Mouse (Mus musculus) limb, embryonic 10.5 days (tissue): ENCODE measurements around the gene Miga2. TPM values are rescaled to one million over a fixed set of nuclear protein-coding genes. Genes with fewer than 3 reads are reported as not detected.
A peak's percentile ranks its signal among the peaks of the same experiment; 100 is the strongest.

Experiments
- DNase-seq: peaks from one replicate; pipeline ENCODE4 v3.0.0-alpha.2; 2017; ENCODE audit warnings: low spot score
- H3K27ac ChIP-seq: fragments of 300-500 bp; sonication (generic); 2 replicates; pipeline ENCODE4 v1.5.1; 2016; ENCODE audit warnings: mild to moderate bottlenecking
- H3K27me3 ChIP-seq: fragments of 300-500 bp; sonication (generic); 2 replicates; pipeline ENCODE4 v1.6.1; 2016; ENCODE audit warnings: low read depth, mild to moderate bottlenecking; ENCODE audit not compliant: poor library complexity, severe bottlenecking
- H3K36me3 ChIP-seq: fragments of 300-500 bp; sonication (generic); 2 replicates; pipeline ENCODE4 v1.6.1; 2016; ENCODE audit warnings: mild to moderate bottlenecking, moderate library complexity
- H3K4me1 ChIP-seq: fragments of 300-500 bp; sonication (generic); 2 replicates; pipeline ENCODE4 v1.6.1; 2016
- H3K4me3 ChIP-seq: fragments of 300-500 bp; sonication (generic); 2 replicates; pipeline ENCODE4 v1.5.1; 2016; ENCODE audit warnings: mild to moderate bottlenecking, moderate library complexity
- H3K9me3 ChIP-seq: fragments of 300-500 bp; sonication (generic); replicated peaks from 2 replicates; pipeline ENCODE4 v1.6.1; 2016; ENCODE audit warnings: mild to moderate bottlenecking
- WGBS: fragments of 180-500 bp; shearing (Covaris S2); methylation state at CpG from one replicate; pipeline ENCODE4 v1.1.7; 2016; 5-methylcytosine and 5-hydroxymethylcytosine counted together
- polyA plus RNA-seq: library from polyadenylated mRNA; unstranded; fragments of >200 nt; fragmentation: Nextera tagmentation; extraction: Ambion mirVana; gene quantifications from 2 replicates; pipeline ENCODE4 v1.2.1, GENCODE M21; 2016

Miga2 gene
- 30.8 and 33.3 TPM in 2 replicates for polyA plus RNA-seq

DNA sequence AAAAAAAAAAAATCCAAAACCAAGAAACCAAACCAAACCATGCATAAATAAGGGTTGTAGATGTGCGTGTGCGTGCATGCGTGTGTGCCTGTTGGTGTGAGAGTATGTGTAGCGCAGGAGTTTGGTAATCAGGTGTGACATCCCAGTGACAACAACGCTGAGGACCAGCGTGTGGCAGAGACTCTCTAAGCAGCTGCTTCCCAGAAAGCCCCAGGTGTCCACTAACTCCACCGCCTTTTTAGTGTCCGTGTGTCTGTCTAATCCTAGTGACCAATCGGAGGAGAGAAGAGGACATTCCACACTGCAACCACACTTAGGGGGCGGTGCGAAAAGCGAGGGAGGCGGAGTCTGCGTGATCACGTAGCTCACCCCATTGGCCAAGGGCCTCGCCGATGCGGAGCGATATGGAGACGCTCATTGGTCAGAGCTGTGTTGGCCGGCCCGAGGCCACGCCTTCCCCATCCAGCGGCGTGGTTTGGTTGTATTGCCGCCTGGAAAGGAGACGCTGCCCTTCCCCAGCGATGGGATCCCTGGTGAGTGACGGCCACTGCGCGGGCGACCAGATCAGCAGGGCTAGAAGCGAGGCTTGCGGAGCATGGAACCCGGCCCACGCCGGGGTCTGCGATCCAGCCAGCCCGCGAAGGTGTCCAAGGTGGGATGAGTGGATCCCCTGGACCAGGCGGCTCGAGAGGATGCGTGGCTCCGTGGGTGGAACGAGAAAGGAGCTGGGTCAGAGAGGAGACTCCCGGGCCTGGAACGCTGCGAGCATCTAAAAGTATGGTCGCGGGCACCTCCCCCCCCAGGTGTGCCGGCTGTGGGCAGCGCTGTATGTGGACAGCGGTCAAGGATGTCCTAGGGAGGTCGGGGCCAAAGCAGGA, at the start of gene Miga2:
Gene Miga2 (plus strand): TSS at position 461 of the 878 bp plus-strand sequence.
- no peaks in the 10 kb centered on the region for H3K9me3 ChIP-seq
- H3K4me3 ChIP-seq, result peak within 1 kb of the TSS; percentile 79
- peak within 1 kb of the TSS; percentile 85 for H3K27ac ChIP-seq
- H3K27me3 ChIP-seq, result no peaks in the 10 kb centered on the region
- under 1% methylated on average over 54 of the region's 54 CpGs for WGBS
- H3K4me1 ChIP-seq, result peaks cover 22% of the 10 kb centered on the region
- H3K36me3 ChIP-seq, result peaks cover 30% of the 10 kb centered on the region
- peak; percentile 94 for DNase-seq

DNA sequence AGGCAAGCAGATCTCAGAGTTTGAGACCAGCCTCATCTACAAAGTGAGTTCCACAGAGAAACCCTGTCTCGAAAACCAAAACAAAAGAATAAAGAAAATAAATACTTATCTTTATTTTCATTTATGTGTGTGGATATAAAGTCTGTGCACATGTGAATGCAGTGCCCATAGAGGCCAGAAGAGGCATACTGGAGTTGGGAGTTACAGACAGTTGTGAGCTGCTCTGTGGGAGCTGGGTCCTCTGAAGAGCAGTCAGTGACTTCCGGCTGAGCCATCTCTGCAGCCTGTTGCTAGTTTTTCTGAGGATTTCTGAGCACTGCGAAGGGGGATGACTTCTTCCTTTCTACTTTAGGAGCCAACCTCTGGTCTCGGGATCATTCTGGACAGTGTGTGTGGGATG, 47.9 kb upstream of the Miga2 start:
- no peaks in the 10 kb centered on the region for H3K9me3 ChIP-seq
- H3K4me3 ChIP-seq, result no peak overlapping the region
- WGBS, result 93% methylated on average over 4 of the region's 4 CpGs
- no peaks in the 10 kb centered on the region for H3K27me3 ChIP-seq
- H3K27ac ChIP-seq, result no peak overlapping the region
- H3K4me1 ChIP-seq, result no peaks in the 10 kb centered on the region
- no peak for DNase-seq
- H3K36me3 ChIP-seq, result peaks cover 98% of the 10 kb centered on the region

DNA sequence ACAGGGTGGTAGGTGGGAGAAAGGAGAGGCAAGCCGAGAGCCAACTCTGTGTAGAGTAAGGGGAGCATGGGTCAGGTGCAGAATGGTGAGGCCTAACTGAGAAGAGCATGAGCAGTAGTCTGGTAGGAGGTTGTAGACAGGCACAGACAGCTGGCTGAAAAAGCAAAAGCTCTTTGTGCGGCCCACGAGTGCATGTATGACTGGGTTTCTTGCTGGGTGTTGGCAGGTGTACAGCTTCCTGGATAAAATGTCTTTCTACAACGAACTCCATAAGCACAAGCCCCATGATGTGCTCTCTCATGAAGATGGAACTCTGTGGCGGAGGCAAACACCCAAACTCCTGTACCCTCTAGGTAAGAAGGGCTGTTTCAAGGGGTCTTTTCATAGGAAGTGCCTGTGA, 47.1 kb upstream of the Miga2 start:
- 95% methylated on average over 5 of the region's 5 CpGs for WGBS
- Histone ChIP-seq H3K36me3 (peaks cover 100% of the 10 kb centered on the region), H3K27ac (no peak overlapping the region), H3K4me1 (no peaks in the 10 kb centered on the region), H3K27me3 (no peaks in the 10 kb centered on the region), H3K4me3 (no peak overlapping the region), H3K9me3 (no peaks in the 10 kb centered on the region)
- no peak for DNase-seq

DNA sequence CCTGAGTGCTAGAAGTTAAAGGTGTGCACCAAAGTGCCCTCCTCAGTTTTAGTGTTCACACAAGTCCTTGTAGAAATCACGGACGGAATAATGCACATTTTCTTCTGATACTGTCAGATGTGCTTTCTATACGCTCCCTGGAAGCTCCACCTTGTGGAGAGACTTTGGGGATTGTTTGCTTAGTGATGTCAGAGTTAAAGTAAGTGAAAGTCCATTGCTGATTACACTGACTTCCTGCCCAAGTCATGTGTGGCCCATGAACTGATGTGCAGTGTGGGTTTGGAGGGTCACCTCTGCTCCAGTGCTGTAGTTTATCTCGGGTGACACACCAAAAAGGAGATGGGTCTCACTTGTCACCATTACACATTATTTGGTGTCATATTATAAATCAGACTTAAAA, 44.8 kb upstream of the Miga2 start:
- Histone ChIP-seq H3K4me3 (no peak overlapping the region), H3K27me3 (no peaks in the 10 kb centered on the region), H3K9me3 (no peaks in the 10 kb centered on the region), H3K36me3 (peaks cover 100% of the 10 kb centered on the region), H3K4me1 (no peaks in the 10 kb centered on the region), H3K27ac (no peak overlapping the region)
- no peak for DNase-seq
- WGBS, result 92% methylated on average over 4 of the region's 4 CpGs

DNA sequence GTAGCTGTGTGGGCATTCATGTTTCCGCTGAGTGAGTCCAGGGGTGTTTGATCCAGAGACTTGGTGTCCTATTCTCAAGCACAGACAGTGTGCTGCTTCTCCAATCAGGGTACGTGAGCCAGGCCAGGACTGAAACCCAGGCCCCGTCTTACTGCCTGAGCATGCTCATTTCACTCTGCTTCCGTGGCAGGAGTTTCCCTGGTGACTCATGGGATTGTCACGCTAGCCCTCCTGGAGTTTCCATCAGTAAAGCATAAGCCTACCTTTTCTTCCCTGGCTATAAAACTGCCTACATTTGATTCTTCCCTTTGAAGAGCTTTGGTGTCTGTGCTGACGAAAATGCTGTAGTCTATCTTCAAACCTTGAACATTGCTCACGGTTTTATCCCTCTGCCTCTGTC, 40.9 kb upstream of the Miga2 start:
- no peaks in the 10 kb centered on the region for H3K27me3 ChIP-seq
- 91% methylated on average over 7 of the region's 7 CpGs for WGBS
- no peak overlapping the region for H3K4me3 ChIP-seq
- no peak for DNase-seq
- no peak overlapping the region for H3K27ac ChIP-seq
- H3K4me1 ChIP-seq, result no peaks in the 10 kb centered on the region
- no peaks in the 10 kb centered on the region for H3K9me3 ChIP-seq
- H3K36me3 ChIP-seq, result peaks cover 100% of the 10 kb centered on the region

DNA sequence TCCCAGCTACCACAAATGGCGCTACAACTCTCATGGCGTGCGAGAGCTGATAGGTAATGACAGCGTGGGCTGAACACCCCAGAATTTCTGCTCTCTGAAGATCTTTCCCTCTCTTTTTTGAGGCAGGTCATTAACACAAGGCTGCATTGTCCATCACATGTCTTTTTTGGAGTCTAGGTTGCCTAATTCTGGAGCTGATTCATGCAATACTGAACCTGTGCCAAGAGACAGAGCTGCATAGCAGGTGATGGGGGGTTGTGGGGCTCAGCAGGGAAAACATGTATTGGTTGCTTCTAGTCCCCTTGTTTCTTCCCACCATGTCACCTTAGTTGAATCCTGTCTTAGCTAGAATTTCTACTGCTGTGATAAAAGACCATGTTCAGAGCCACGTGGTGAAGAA, 38.7 kb upstream of the Miga2 start:
- WGBS, result 94% methylated on average over 5 of the region's 5 CpGs
- Histone ChIP-seq H3K4me1 (no peaks in the 10 kb centered on the region), H3K36me3 (peaks cover 100% of the 10 kb centered on the region), H3K9me3 (no peaks in the 10 kb centered on the region), H3K4me3 (no peak overlapping the region), H3K27me3 (no peaks in the 10 kb centered on the region), H3K27ac (no peak overlapping the region)
- no peak for DNase-seq

DNA sequence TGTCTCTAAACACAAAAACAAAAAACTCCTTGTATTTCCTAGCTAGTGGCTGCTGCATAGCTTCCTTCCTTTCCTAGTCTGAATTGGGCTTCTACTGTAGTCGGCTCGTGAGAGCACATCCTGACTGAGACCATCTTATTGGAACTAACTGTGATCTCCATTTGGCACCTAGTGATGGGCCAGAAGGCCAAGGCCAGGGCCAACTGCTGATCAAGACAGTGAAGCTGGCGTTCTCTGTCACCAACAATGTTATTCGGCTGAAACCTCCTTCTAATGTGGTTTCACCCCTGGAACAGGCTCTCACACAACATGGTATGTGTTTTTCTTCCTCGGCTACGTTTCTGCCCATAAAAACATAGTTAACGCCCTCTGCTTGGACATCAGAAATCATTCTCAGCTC, 36.8 kb upstream of the Miga2 start:
- peaks cover 100% of the 10 kb centered on the region for H3K36me3 ChIP-seq
- 94% methylated on average over 7 of the region's 7 CpGs for WGBS
- no peak overlapping the region for H3K4me3 ChIP-seq

DNA sequence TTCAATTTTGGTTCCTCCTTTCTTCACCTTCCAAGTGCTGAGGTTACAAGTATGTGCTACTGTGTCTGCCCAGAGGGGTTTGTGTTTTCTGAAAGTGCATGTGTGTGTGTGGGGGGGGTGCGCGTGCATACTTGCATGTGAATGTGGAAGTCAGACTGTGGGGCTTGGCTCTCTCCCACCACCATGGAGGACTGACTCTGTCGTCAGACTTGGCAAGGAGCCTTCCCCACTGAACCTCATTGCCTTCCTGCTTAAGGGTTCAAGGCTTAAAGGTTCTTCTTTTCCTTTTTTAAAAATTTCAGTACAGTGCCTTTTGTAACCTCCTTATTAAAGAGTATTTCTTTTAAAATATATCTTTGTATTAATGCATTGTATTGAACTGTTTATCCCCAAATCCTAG, 35.2 kb upstream of the Miga2 start:
- WGBS, result 91% methylated on average over 3 of the region's 3 CpGs
- peaks cover 100% of the 10 kb centered on the region for H3K36me3 ChIP-seq

More for the DNA sequence above, 36.8 kb upstream of the Miga2 start:
- no peak for DNase-seq
- Histone ChIP-seq H3K27ac (no peak overlapping the region), H3K27me3 (no peaks in the 10 kb centered on the region), H3K9me3 (no peaks in the 10 kb centered on the region), H3K4me1 (no peaks in the 10 kb centered on the region)

DNA sequence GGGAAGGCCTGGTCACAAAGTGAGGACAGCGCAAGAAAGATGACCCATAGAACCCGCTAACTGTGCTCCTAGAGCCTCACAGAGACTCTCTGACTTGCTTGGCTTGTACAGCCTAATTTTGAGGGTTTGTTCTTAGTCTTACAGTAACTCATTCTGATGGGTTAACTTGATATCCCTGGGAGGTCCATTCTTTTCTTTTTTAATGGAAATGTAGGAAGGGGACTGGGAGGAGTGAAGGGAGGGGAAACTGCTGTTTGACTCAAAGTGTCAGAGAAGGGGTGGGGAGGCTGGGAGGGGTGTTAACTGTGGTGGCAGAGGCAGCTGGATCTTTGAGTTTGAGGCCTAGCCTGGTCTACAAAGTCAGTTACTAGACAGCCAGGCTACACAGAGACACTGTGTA, 28.7 kb upstream of the Miga2 start:
- no peaks in the 10 kb centered on the region for H3K4me1 ChIP-seq
- no peaks in the 10 kb centered on the region for H3K9me3 ChIP-seq
- H3K27me3 ChIP-seq, result no peaks in the 10 kb centered on the region
- no peak overlapping the region for H3K4me3 ChIP-seq
- no peak overlapping the region for H3K27ac ChIP-seq
- 98% methylated on average over 2 of the region's 2 CpGs for WGBS
- DNase-seq, result no peak
- H3K36me3 ChIP-seq, result peaks cover 100% of the 10 kb centered on the region

More for the DNA sequence above, 35.2 kb upstream of the Miga2 start:
- H3K4me1 ChIP-seq, result no peaks in the 10 kb centered on the region
- DNase-seq, result no peak
- H3K27me3 ChIP-seq, result no peaks in the 10 kb centered on the region
- no peak overlapping the region for H3K27ac ChIP-seq
- no peak overlapping the region for H3K4me3 ChIP-seq
- no peaks in the 10 kb centered on the region for H3K9me3 ChIP-seq

DNA sequence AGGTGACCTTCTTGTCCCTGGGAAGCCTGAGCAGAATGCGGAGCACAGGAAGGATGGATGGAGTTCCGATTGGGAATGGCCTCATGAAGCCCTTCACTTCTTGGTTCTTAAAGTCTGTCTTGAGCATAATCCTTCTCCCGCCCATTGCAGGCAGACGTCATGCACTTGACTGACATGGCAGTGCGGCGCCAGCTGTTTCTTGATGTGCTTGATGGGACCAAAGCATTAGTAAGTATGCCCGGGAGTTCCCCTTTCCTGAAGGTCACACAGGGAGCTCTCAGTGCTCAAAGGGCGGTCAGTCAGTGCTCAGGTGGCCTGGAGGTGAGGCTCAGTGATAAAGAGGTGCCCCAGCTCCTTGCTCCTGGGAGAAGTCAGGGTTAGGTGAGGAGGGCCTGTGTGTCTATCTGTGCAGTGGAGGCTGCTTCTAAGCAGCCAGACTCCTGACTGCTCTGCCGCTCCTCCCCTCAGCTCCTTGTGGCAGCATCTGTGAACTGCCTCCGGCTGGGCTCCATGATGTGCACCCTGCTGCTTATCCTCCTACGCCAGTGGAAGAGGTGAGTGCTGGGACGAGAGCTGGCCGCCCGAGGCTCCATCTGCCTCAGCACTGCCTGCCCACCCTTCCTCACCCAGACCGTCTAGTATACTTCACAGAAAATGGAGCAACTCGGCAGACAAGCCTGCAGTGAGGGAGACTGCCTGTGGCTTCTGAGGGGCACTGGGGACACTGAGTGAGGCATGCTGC, 27.7 kb upstream of the Miga2 start:
- Histone ChIP-seq H3K4me3 (no peak overlapping the region), H3K4me1 (no peaks in the 10 kb centered on the region), H3K9me3 (no peaks in the 10 kb centered on the region), H3K27me3 (no peaks in the 10 kb centered on the region), H3K27ac (no peak overlapping the region), H3K36me3 (peaks cover 100% of the 10 kb centered on the region)
- 89% methylated on average over 16 of the region's 16 CpGs for WGBS
- no peak for DNase-seq

DNA sequence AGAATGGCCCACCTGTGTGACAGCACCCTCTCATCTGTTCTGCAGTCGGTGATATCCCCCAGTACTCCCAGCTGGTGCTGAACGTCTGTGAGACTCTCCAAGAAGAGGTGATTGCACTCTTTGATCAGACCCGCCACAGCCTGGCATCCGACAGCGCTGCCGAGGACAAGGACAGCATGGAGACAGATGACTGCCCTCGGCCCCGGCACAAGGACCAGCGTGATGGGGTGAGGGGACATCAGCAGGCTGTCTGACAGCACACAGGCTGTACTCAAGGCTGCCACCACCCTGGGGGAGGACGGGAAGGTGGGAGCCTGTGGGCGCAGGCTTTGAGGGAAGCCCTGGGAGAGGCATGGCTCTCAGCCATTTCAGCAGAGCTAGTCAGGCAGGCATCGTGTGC, 26.9 kb upstream of the Miga2 start:
- H3K4me1 ChIP-seq, result no peaks in the 10 kb centered on the region
- H3K9me3 ChIP-seq, result no peaks in the 10 kb centered on the region
- WGBS, result 60% methylated on average over 12 of the region's 12 CpGs
- H3K36me3 ChIP-seq, result peaks cover 100% of the 10 kb centered on the region
- DNase-seq, result no peak
- H3K27me3 ChIP-seq, result no peaks in the 10 kb centered on the region
- H3K4me3 ChIP-seq, result no peak overlapping the region
- H3K27ac ChIP-seq, result no peak overlapping the region

DNA sequence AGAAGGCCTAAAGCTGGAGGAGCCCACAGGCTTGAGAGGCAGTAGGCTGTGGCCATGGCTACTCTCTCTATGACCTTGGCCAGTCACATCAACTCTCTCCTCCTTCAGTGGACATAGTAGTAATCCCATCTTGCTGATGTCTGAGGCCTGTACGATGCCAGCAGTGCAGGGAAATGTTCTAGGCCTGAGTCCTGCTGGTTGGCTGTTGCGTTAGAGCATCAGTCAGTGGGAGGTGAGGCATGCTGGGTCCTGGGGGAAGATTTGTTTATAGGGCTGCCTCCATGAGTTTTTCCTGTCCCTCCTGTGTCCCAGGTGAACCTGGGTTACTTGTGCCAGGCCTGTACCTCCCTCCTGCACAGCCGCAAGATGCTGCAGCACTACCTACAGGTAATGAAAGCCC, 22.0 kb upstream of the Miga2 start:
- no peaks in the 10 kb centered on the region for H3K9me3 ChIP-seq
- 96% methylated on average over 3 of the region's 3 CpGs for WGBS
- no peak for DNase-seq
- H3K27ac ChIP-seq, result no peak overlapping the region
- H3K27me3 ChIP-seq, result no peaks in the 10 kb centered on the region
- H3K4me1 ChIP-seq, result no peaks in the 10 kb centered on the region
- peaks cover 100% of the 10 kb centered on the region for H3K36me3 ChIP-seq
- H3K4me3 ChIP-seq, result no peak overlapping the region

DNA sequence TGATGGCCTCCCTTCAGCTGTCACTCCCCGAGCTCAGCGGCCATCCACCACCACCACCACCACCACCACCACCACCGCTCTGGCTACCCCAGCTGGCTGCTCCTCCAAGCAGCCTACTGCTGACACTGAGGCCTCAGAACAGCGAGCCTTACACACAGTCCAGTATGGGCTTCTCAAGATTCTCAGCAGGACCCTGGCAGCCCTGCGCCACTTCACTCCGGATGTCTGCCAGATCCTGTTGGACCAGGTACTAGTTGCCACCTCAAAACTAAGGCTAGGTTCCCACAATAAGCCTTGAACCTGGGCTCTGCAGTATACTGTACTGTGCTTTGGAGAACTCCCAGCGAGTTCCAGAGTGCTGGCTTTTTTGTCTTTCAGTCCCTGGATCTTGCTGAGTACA, 21.5 kb upstream of the Miga2 start:
- H3K27ac ChIP-seq, result no peak overlapping the region
- H3K27me3 ChIP-seq, result no peaks in the 10 kb centered on the region
- H3K36me3 ChIP-seq, result peaks cover 100% of the 10 kb centered on the region
- no peaks in the 10 kb centered on the region for H3K4me1 ChIP-seq
- no peak overlapping the region for H3K4me3 ChIP-seq
- no peak for DNase-seq
- WGBS, result 98% methylated on average over 7 of the region's 7 CpGs
- no peaks in the 10 kb centered on the region for H3K9me3 ChIP-seq
